Mouse (Mus musculus): Measurements from ENCODE around the gene Abhd12b.

GRCm38 (mm10) chr12:70167950-70168349 is 14.0 kb downstream of the Abhd12b start:
- TF ChIP-seq CTCF (IDR thresholded peaks at IDR 0.05; ENCODE audit: borderline replicate concordance, insufficient read depth, low read length) = no peak
- no peak for TF ChIP-seq POLR2A (IDR thresholded peaks at IDR 0.05; ENCODE audit: low read depth, low read length)
